Mouse (Mus musculus): ENCODE results near the gene Tmem53.

DNA sequence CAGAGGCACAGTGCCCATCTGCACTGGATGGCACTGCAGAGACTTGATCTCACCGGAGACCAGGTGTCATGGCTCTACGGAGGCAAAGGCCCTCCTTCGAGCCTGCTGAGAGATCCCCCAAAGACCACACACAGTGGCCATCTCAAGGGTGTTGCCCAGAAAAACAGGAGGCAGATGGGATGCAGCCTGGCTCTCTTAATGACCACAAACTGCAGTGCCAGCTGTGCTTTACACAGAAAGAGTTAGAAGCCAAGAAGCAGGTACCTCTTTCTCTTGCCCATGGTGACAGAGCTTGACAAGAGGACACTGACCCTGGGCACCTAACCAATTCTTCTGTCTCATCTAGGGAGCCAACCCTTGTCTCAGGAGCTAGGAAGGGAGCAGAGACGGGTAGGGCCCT lies 32.6 kb downstream of the Tmem53 start:
- TF ChIP-seq CTCF (IDR thresholded peaks at IDR 0.05; ENCODE audit: low read depth) (no peak), EP300 (IDR thresholded peaks at IDR 0.05; ENCODE audit: low read depth) (no peak)

Data from liver, embryonic 14.5 days (tissue).